Mouse (Mus musculus): ENCODE measurements at regions not wholly inside any gene's neighbourhood (a gene's known extent, or its start where the extent isn't known, plus 50 kb on each side); places are given as distances from the start of the nearest gene placed in this dataset.
"Not testable (repeated sequence)": the region's sequence is repeated elsewhere in the genome, so short reads cannot be mapped to it uniquely, and the experiment has no call there.

DNA sequence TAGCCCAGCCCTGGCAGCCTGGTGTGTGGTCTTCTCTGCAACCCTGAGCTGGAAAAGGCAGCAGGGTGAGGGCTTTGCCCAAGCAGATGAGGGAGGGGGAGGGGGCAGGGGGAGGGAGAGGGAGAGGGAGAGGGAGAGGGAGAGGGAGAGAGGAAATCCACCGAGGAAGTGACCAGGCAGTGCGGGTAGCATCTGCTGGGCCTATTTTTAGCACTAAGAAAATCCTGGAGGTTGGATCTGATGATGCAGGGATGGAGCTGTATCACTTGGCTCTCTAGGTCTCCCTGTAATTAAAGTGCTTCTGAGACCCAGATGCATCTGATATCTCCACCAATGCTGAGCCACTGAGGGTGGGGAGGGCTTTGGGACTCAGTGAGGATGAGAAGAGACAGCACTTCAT lies 61.2 kb upstream of the Atxn1 start:
- DNase-seq: no peak

DNA sequence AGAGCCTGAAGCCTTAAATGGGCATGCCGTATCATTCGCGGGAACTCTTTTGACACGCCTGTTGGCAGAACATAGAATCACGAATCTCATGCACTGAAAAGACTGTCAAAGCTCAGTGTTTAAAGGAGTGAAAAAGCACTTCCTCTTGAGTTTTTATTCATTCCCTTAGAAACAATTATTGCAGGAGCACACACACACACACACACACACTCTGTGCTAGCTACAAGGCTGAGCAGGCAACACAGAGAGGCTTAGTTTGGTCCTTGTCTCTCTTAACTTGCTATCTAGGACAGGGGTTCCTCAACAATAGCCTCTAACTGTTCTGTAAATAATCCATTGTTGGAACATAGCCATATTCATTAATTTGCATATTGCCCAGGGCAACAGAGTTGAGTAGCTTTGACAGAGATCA lies 58.8 kb upstream of the Atxn1 start:
- DNase-seq: peak; percentile 20

DNA sequence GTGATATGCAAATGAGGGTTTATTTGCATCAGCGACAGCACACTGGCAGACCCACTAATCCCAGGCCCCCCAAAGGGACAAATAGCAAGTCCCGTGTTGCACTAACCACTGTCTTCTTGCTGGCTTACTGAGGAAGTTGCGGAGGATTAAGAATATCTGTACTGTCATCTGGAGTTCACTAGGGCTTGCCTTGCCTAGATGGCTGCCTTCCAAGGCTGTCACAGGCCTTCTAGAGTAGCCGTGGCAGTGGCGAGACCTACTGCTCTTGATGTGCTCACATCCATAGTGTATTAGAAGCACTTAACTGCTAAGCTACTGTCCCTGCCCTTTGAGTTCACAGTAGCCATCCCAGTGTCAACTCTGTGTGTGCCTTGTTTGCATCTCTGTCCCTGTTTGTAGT lies 58.4 kb upstream of the Atxn1 start:
- peak; percentile 19 for DNase-seq

GRCm38 (mm10) chr13:46020945-46021835 lies 56.4 kb upstream of the Atxn1 start:
- DNase-seq: peak; percentile 16

DNA sequence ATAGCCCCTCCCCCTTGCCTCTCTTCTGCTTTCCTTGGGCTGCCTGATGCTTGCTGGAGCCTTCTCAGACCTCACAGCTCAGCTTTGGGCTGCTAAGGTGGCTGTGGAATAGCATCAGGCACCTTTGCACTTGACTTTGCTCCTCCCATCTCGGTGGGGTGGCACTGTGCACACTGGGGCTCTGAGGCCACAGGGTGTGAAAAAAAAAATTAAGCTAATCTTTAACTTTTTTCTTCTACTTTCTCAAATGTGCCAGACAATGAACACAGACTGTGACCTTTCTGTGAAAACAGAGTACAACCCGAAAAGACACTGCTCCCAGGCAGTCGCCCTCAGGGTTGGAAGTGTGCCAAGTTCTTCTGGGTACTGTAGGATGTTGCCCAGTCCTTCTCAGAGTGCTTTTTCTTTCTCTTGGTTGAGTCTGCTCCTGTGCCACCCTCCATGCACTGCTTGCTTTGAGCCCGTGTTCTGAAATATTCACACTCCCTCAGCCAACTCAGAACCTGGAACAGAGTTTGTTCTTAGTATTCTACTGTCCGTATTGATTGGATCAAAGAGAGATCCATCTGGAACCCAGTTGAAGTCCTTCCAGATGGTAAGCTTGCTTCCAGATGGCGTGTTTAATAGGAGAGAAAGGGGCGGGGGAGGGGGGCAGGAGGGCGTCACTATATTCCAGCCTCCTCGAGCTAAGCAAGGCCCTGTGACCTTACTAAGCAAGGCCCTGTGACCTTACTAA lies 54.8 kb upstream of the Atxn1 start:
- peak; percentile 19 for DNase-seq

DNA sequence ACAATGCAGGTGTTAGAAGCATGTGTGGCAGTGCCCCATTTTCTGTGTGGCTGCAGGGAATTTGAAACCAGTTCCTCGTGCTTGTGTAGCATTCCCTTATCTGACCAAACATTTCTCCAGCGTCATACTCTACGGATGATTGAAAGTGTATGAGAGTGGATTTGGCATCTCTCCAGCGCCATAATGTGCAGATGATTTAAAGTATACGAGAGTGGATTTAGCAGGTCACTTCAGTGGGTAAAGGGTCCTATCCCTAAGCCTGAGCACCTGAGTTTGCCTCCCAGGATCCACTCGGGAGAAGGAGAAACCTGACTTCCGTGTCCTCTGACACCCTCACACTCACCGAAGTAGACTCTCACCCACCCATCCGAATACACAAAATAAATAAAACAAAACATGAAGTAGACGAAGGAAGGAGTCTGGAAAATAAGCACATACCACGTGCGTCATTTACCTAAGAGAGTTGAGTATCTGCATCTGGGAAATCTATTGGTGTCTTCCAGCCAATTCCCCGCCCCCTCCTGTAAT lies 54.2 kb upstream of the Atxn1 start:
- DNase-seq: no peak

GRCm38 (mm10) chr13:46017742-46018141 lies 52.9 kb upstream of the Atxn1 start:
- no peak for DNase-seq

- not testable (repeated sequence) for DNase-seq
These were observed 52.2 kb upstream of the Atxn1 start for GRCm38 (mm10) chr13:46017011-46017410.

DNA sequence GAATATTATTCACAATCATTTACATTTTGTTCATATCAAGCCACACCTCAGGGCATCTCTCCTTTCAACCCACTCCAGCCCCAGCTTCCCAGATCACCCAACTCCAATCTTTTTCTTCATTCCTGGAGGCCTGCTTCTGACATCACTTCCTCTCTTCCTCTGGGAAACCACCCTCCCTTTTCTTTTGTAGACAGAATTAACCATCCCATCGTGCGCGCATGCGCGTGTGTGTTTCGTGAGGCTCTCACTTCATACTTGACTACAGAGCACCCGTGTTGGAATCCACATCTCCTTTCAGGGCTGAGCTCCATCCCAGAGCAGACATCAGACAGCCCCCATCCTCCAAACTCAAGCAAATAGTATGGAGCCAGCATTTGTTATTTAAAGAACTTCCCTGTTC lies 50.4 kb upstream of the Atxn1 start:
- no peak for DNase-seq

DNA sequence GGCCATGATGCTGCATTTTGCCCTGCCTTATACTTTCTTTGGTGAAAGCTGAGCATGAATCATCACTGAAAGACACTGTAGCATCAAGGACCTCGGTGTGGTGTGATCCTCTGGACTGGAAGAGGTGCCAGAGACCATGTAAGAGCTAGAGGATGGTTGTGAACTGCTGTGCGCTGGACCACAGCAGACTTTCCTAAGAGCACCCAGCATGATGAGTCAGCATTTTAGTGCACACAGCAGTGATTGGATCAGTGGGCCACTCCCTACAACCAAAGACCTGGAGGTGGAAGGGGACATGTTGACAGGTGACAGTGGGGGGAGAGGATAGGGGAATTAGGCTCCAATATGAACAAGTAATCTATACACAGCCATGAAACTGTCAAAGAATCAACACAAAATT lies 49.8 kb upstream of the Atxn1 start:
- DNase-seq: no peak

All from lung, postnatal 36 days (tissue).